19 mouse cellular contexts compared by ENCODE assay signal in the genomic region with DNA sequence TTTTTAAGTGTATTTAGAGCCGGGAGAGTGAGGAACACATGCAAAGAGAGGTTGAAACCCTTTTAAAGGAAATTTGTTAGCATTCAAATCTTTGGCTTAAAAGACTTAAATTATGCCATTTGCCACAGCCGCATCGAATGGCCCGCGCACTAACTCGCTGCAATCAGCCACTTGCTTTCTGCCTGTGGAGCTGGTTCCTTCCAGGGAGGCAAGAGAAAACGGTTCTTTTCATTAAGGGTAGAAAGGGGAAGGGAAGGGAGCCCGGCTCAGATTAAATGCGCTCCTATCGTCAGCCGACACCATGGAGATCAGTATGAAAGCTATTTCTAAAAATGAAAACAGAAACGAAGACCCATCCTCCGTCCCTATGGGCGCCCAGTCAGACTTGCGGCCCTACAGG.
DNase-seq lines count a peak whose midpoint lies in the region; ATAC-seq and TF ChIP-seq lines count a peak whose summit lies in the region.
"Had no signal": no experiment of that assay in that cellular context is flagged by ENCODE, and none has a peak within 500 bp of the region (broad histone marks: within the 10 kb centered on the region; RNA-seq: fewer than 3 reads in every experiment).

No protein-coding gene starts in this region.

- 15% methylated on average over 15 of the region's 15 CpGs for WGBS in lung, adult 2 months
- 7% methylated on average over 15 of the region's 15 CpGs for WGBS in neural tube, embryonic 12.5 days
- WGBS in intestine, embryonic 14.5 days, result 7% methylated on average over 15 of the region's 15 CpGs
- 17% methylated on average over 15 of the region's 15 CpGs for whole genome bisulfite sequencing in stomach, postnatal 0 days

- H3K4me3 ChIP-seq in lung, adult 2 months (replicated peaks; ENCODE audit: extremely low read depth, low read depth, low read length), result peak overlapping the region; percentile 25
- H3K4me3 ChIP-seq in neural tube, embryonic 12.5 days, result no peak overlapping the region
- H3K4me3 ChIP-seq in intestine, embryonic 14.5 days (ENCODE audit: low read depth, low read length), result peak overlapping the region; percentile 30
- peak overlapping the region; percentile 20 for H3K4me3 ChIP-seq in stomach, postnatal 0 days (ENCODE audit: low read depth, low read length)
- H3K4me3 ChIP-seq: embryonic facial prominence, embryonic 15.5 days; hindbrain, embryonic 15.5 days; liver, embryonic 15.5 days; myocyte had no signal

- H3K4me1 ChIP-seq in lung, adult 2 months (ENCODE audit: control insufficient read depth, insufficient read depth, low read length), result peaks cover 5% of the 10 kb centered on the region; the same call in 1 of the 2 replicates
- peaks cover 14% of the 10 kb centered on the region for H3K4me1 ChIP-seq in neural tube, embryonic 12.5 days
- peaks cover 28% of the 10 kb centered on the region for H3K4me1 ChIP-seq in intestine, embryonic 14.5 days (replicated peaks; ENCODE audit: control insufficient read depth, insufficient read depth, low read length)
- no peaks in the 10 kb centered on the region for H3K4me1 ChIP-seq in stomach, postnatal 0 days (replicated peaks; ENCODE audit: control insufficient read depth, insufficient read depth)
- H3K4me1 ChIP-seq: liver, embryonic 15.5 days had no signal

- no peak for TF ChIP-seq POLR2A in lung, adult 2 months (IDR thresholded peaks at IDR 0.05; ENCODE audit: borderline replicate concordance, extremely low read depth, low read depth, low read length)

- no peak for TF ChIP-seq CTCF in lung, adult 2 months (IDR thresholded peaks at IDR 0.05; ENCODE audit: insufficient read depth, low read length)
- TF ChIP-seq CTCF in stomach, postnatal 0 days (IDR thresholded peaks at IDR 0.05; ENCODE audit: low read depth), result no peak

- H3K27ac ChIP-seq in neural tube, embryonic 12.5 days, result no peak overlapping the region
- H3K27ac ChIP-seq in intestine, embryonic 14.5 days (ENCODE audit: low read depth), result peak overlapping the region; percentile 96
- H3K27ac ChIP-seq in stomach, postnatal 0 days (replicated peaks), result peak overlapping the region; percentile 92
- H3K27ac ChIP-seq: embryonic facial prominence, embryonic 15.5 days; forebrain, embryonic 10.5 days; hindbrain, embryonic 15.5 days; liver, embryonic 15.5 days had no signal

- DNase-seq in lung, adult 2 months, result no peak
- DNase-seq in lung, postnatal 14 days, result no peak
- no peak for DNase-seq in neural tube, embryonic 10.5 days (ENCODE audit: extremely low spot score, low spot score)
- no peak for DNase-seq in intestine, embryonic 14.5 days (ENCODE audit: low spot score)
- no peak for DNase-seq in stomach, postnatal 0 days (ENCODE audit: low spot score)
- DNase-seq in spleen, postnatal 4 days (ENCODE audit: low spot score in 2 of 2), result no peak
- no peak for DNase-seq in heart, postnatal 36 days
- DNase-seq: gastrocnemius, postnatal 25 days; kidney, adult 9 months; kidney, postnatal 4 days; retina, postnatal 1 day; thymus, postnatal 36 days had no signal

- intact Hi-C loops in heart, postnatal 36 days (cut with DNase I), result no loop called here

- H3K9me3 ChIP-seq in neural tube, embryonic 12.5 days, result no peaks in the 10 kb centered on the region
- no peaks in the 10 kb centered on the region for H3K9me3 ChIP-seq in intestine, embryonic 14.5 days (ENCODE audit: control insufficient read depth, low read length)
- no peaks in the 10 kb centered on the region for H3K9me3 ChIP-seq in stomach, postnatal 0 days (ENCODE audit: control insufficient read depth, low read length)
- H3K9me3 ChIP-seq: embryonic facial prominence, embryonic 15.5 days; forebrain, embryonic 10.5 days; hindbrain, embryonic 15.5 days; liver, embryonic 15.5 days had no signal

- H3K27me3 ChIP-seq in neural tube, embryonic 12.5 days (replicated peaks), result peaks cover 88% of the 10 kb centered on the region
- peaks cover 48% of the 10 kb centered on the region for H3K27me3 ChIP-seq in intestine, embryonic 14.5 days (replicated peaks; ENCODE audit: control insufficient read depth, insufficient read depth, low read length)
- H3K27me3 ChIP-seq in stomach, postnatal 0 days (ENCODE audit: control insufficient read depth, insufficient read depth, low read length), result no peaks in the 10 kb centered on the region; the same call in 1 of the 2 replicates

- no peak for ATAC-seq in neural tube, embryonic 12.5 days (ENCODE audit: low FRiP score, low read depth)
- ATAC-seq in intestine, embryonic 14.5 days (replicated peaks; ENCODE audit: low FRiP score, low TSS enrichment, low read depth), result no peak
- no peak for ATAC-seq in stomach, postnatal 0 days (ENCODE audit: low FRiP score, low TSS enrichment)
- ATAC-seq: CD4-positive, CD25-positive, alpha-beta regulatory T cell, adult 4 months had no signal

- no peaks in the 10 kb centered on the region for H3K36me3 ChIP-seq in neural tube, embryonic 12.5 days
- no peaks in the 10 kb centered on the region for H3K36me3 ChIP-seq in intestine, embryonic 14.5 days (ENCODE audit: control insufficient read depth, insufficient read depth, low read length)
- no peaks in the 10 kb centered on the region for H3K36me3 ChIP-seq in stomach, postnatal 0 days (ENCODE audit: control insufficient read depth, insufficient read depth, low read length)
- H3K36me3 ChIP-seq: embryonic facial prominence, embryonic 15.5 days; forebrain, embryonic 10.5 days; hindbrain, embryonic 15.5 days; liver, embryonic 15.5 days had no signal

- no peak overlapping the region for H3K9ac ChIP-seq in neural tube, embryonic 12.5 days
- peak overlapping the region; percentile 69 for H3K9ac ChIP-seq in intestine, embryonic 14.5 days (ENCODE audit: low read length)
- H3K9ac ChIP-seq in stomach, postnatal 0 days (ENCODE audit: low read length), result peak overlapping the region; percentile 43
- H3K9ac ChIP-seq: embryonic facial prominence, embryonic 15.5 days; hindbrain, embryonic 15.5 days; liver, embryonic 15.5 days had no signal

- TF ChIP-seq EP300 in stomach, postnatal 0 days (optimal IDR thresholded peaks at IDR 0.05), result no peak

- peak overlapping the region; percentile 7; the same call in 1 of the 2 replicates for H3K4me2 ChIP-seq in neural tube, embryonic 12.5 days (replicated peaks)
- H3K4me2 ChIP-seq in intestine, embryonic 14.5 days (ENCODE audit: low read length), result peak overlapping the region; percentile 53
- peak overlapping the region; percentile 53 for H3K4me2 ChIP-seq in stomach, postnatal 0 days (replicated peaks; ENCODE audit: low read depth)
- H3K4me2 ChIP-seq: hindbrain, embryonic 15.5 days; liver, embryonic 15.5 days had no signal
